Comparison of ENCODE assay signal across 8 mouse cellular contexts in the genomic region with DNA sequence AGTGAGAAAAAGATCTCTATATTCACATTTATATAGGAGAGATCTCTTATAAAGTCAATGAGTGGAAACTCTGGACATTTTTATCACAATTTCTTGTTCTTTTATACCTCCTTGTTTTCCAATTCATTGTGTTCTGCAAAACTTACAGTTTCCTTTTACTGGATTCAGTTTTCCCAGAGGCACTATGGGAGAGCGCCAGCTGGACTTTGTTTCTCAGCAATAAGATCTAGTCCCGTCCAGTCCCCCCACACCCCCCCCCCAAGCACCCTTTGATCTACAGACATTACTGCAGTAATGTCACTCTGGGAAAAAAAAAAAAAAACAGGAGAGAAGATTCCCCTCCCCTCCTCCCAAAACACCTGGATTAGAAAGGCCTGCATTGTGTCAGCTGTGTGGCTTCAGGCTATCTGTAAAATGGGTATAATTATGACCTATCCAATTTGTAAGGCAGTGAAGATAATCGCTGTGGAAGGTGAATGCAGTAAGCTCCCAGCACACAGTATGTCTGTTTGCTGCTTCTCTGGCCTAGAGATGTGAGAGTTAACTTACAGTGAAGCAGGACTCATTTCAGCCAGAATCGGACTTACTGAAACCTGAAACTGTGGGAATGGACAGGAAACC. TPM values are rescaled to one million over a fixed set of nuclear protein-coding genes. Genes with fewer than 3 reads are reported as not detected.
DNase-seq lines count a peak whose midpoint lies in the region; ATAC-seq and TF ChIP-seq lines count a peak whose summit lies in the region.

No protein-coding gene starts in this region.

- H3K27ac ChIP-seq in kidney, adult 2 months (ENCODE audit: insufficient read depth, low read depth, low read length) = peak overlapping the region; percentile 91
- peak overlapping the region; percentile 75 for H3K27ac ChIP-seq in embryonic facial prominence, embryonic 14.5 days (replicated peaks; ENCODE audit: low read depth, low read length)
- peak overlapping the region; percentile 95 for H3K27ac ChIP-seq in kidney, embryonic 14.5 days (ENCODE audit: low read depth, low read length)
- peak overlapping the region; percentile 81 for H3K27ac ChIP-seq in midbrain, embryonic 16.5 days (ENCODE audit: low read length)

- TF ChIP-seq CTCF in kidney, adult 2 months (conservative IDR thresholded peaks at IDR 0.05; ENCODE audit: insufficient read depth, insufficient read length, low read depth, low read length) = no peak

- DNase-seq in kidney, adult 2 months = peak; percentile 70
- no peak for DNase-seq in kidney, adult 11 months
- DNase-seq in embryonic facial prominence, embryonic 14.5 days (ENCODE audit: low spot score) = peak; percentile 59
- DNase-seq in thymus, postnatal 25 days = no peak
- no peak for DNase-seq in embryo, embryonic 10.5 days (ENCODE audit: low spot score)

- TF ChIP-seq POLR2A in kidney, adult 2 months (IDR thresholded peaks at IDR 0.05; ENCODE audit: low read depth, low read length) = no peak

- H3K4me2 ChIP-seq in embryonic facial prominence, embryonic 14.5 days (ENCODE audit: low read depth, low read length) = peak overlapping the region; percentile 84
- H3K4me2 ChIP-seq in kidney, embryonic 14.5 days (replicated peaks; ENCODE audit: low read depth, low read length) = peak overlapping the region; percentile 64
- H3K4me2 ChIP-seq in midbrain, embryonic 16.5 days (ENCODE audit: low read length) = peak overlapping the region; percentile 86

- no peaks in the 10 kb centered on the region for H3K27me3 ChIP-seq in kidney, adult 2 months (replicated peaks; ENCODE audit: control insufficient read depth, insufficient read depth, low read length)
- H3K27me3 ChIP-seq in embryonic facial prominence, embryonic 14.5 days (replicated peaks; ENCODE audit: control insufficient read depth, insufficient read depth, low read length) = no peaks in the 10 kb centered on the region
- no peaks in the 10 kb centered on the region for H3K27me3 ChIP-seq in kidney, embryonic 14.5 days (ENCODE audit: control insufficient read depth, insufficient read depth, low read length)
- H3K27me3 ChIP-seq in midbrain, embryonic 16.5 days (ENCODE audit: control insufficient read depth, insufficient read depth, low read depth, low read length) = no peaks in the 10 kb centered on the region

- WGBS in kidney, adult 2 months = 37% methylated on average over 4 of the region's 4 CpGs
- WGBS in embryonic facial prominence, embryonic 14.5 days = 17% methylated on average over 4 of the region's 4 CpGs
- 20% methylated on average over 4 of the region's 4 CpGs for WGBS in kidney, embryonic 14.5 days
- WGBS in midbrain, embryonic 16.5 days = 30% methylated on average over 4 of the region's 4 CpGs

- no peaks in the 10 kb centered on the region for H3K36me3 ChIP-seq in kidney, adult 2 months (ENCODE audit: control insufficient read depth, insufficient read depth, low read length)
- H3K36me3 ChIP-seq in embryonic facial prominence, embryonic 14.5 days (ENCODE audit: control insufficient read depth, insufficient read depth, low read length) = no peaks in the 10 kb centered on the region
- no peaks in the 10 kb centered on the region for H3K36me3 ChIP-seq in kidney, embryonic 14.5 days (ENCODE audit: control insufficient read depth, insufficient read depth, low read length)
- H3K36me3 ChIP-seq in midbrain, embryonic 16.5 days (ENCODE audit: control insufficient read depth, insufficient read depth, low read length) = no peaks in the 10 kb centered on the region

- no peak for ATAC-seq in embryonic facial prominence, embryonic 14.5 days (ENCODE audit: low read depth)
- ATAC-seq in kidney, embryonic 14.5 days (ENCODE audit: low FRiP score, low TSS enrichment) = no peak
- ATAC-seq in midbrain, embryonic 16.5 days = 0 out of 2 replicates have a peak, but pooled peaks have one; percentile 12
- no peak for ATAC-seq in megakaryocyte-erythroid progenitor cell, adult 5-6 weeks (replicated peaks; ENCODE audit: low FRiP score, low TSS enrichment, poor library complexity, severe bottlenecking)

- H3K9me3 ChIP-seq in embryonic facial prominence, embryonic 14.5 days (ENCODE audit: control insufficient read depth, low read length) = no peaks in the 10 kb centered on the region
- H3K9me3 ChIP-seq in kidney, embryonic 14.5 days (ENCODE audit: control insufficient read depth, low read length) = no peaks in the 10 kb centered on the region
- no peaks in the 10 kb centered on the region for H3K9me3 ChIP-seq in midbrain, embryonic 16.5 days (replicated peaks; ENCODE audit: control insufficient read depth, low read length, poor library complexity, severe bottlenecking)

- peaks cover 18% of the 10 kb centered on the region; the same call in 1 of the 2 replicates for H3K4me1 ChIP-seq in kidney, adult 2 months (ENCODE audit: control insufficient read depth, insufficient read depth, low read length)
- H3K4me1 ChIP-seq in embryonic facial prominence, embryonic 14.5 days (ENCODE audit: control insufficient read depth, insufficient read depth, low read length) = peaks cover 4% of the 10 kb centered on the region; the same call in 1 of the 2 replicates
- peaks cover 38% of the 10 kb centered on the region for H3K4me1 ChIP-seq in kidney, embryonic 14.5 days (ENCODE audit: control insufficient read depth, insufficient read depth, low read length)
- peaks cover 9% of the 10 kb centered on the region for H3K4me1 ChIP-seq in midbrain, embryonic 16.5 days (ENCODE audit: control insufficient read depth, insufficient read depth, low read length)

- H3K9ac ChIP-seq in embryonic facial prominence, embryonic 14.5 days (ENCODE audit: low read depth, low read length) = peak overlapping the region; percentile 88
- H3K9ac ChIP-seq in kidney, embryonic 14.5 days (ENCODE audit: low read depth, low read length) = peak overlapping the region; percentile 97
- peak overlapping the region; percentile 92 for H3K9ac ChIP-seq in midbrain, embryonic 16.5 days (ENCODE audit: low read depth, low read length)

- H3K4me3 ChIP-seq in kidney, adult 2 months (ENCODE audit: insufficient read depth, low read depth, low read length) = peak overlapping the region; percentile 68
- H3K4me3 ChIP-seq in embryonic facial prominence, embryonic 14.5 days (ENCODE audit: low read depth, low read length) = peak overlapping the region; percentile 95
- H3K4me3 ChIP-seq in kidney, embryonic 14.5 days (ENCODE audit: low read length) = peak overlapping the region; percentile 89; the same call in 1 of the 2 replicates
- H3K4me3 ChIP-seq in midbrain, embryonic 16.5 days (ENCODE audit: low read depth, low read length) = peak overlapping the region; percentile 78

RNA-seq across cellular contexts. Expression of gene Gab2, which starts 0.7 kb away (rescaled TPM):
- 14.6 and 16.5 TPM in 2 replicates for polyA plus RNA-seq in kidney, adult 2 months (2012; rRNA removed)
- polyA plus RNA-seq in embryonic facial prominence, embryonic 14.5 days (2014; fragmentation: Nextera tagmentation; extraction: Ambion mirVana) = 6.5 and 7.6 TPM in 2 replicates
- 7.8 and 12.1 TPM in 2 replicates for polyA plus RNA-seq in kidney, embryonic 14.5 days (2014; fragmentation: Nextera tagmentation; extraction: Ambion mirVana)
- polyA plus RNA-seq in midbrain, embryonic 16.5 days (2015; fragmentation: Nextera tagmentation; extraction: Ambion mirVana) = 19.9 and 20.3 TPM in 2 replicates
- 5.2 TPM in 2 replicates for total RNA-seq in megakaryocyte-erythroid progenitor cell, adult 5-6 weeks (2014; fragmentation: Nextera tagmentation)
- total RNA-seq in megakaryocyte-erythroid progenitor cell, adult 5-6 weeks (2017) = 3.1 and 5.3 TPM in 2 replicates

Comparison
In these comparisons a context has a peak if more than half of its experiments do, and no peak if none do; other contexts are left out.
1. DNase-seq: peak in kidney, adult 2 months (single experiment) and embryonic facial prominence, embryonic 14.5 days (single experiment); none in kidney, adult 11 months (single experiment), thymus, postnatal 25 days (single experiment) and embryo, embryonic 10.5 days (single experiment).
2. Peak in every context shown above with its lines, with median percentiles within 50 percentile points of each other: H3K27ac ChIP-seq, H3K4me3 ChIP-seq, H3K4me2 ChIP-seq and H3K9ac ChIP-seq.